Mouse (Mus musculus) monocyte, adult 2 months (primary cell): ENCODE measurements around the gene Olfr725.

Experiments
- DNase-seq, 2 experiments: peaks; one replicate each; pipeline ENCODE4 v3.0.0; 2022; ENCODE audit warnings: low spot score in 2 of 2, low read depth in 1 of 2

Gene Olfr725

GRCm38 (mm10) chr14:50040275-50040674, at the start of gene Olfr725:
Gene Olfr725, minus strand, starts transcription at chr14:50040375.
- DNase-seq: no peak

DNA sequence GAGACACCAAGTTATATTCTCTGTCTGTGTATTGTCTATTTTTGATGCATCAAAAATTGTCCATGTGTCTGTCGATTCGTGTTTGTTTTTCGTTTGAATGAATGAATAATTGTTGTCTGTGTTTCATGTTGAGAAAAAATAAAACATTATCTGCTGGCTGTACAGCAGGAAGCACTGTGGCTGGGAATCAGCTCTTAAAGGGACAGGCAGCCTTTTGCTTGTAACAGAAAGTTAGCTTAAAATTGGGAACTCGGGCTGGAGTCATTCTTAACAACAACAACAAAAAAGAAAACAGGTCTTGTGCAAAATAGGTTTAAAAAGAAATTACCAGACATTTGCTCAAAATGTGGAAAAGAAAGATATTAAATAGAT, 22.5 kb upstream of the Olfr725 start:
- DNase-seq: no peak

DNA sequence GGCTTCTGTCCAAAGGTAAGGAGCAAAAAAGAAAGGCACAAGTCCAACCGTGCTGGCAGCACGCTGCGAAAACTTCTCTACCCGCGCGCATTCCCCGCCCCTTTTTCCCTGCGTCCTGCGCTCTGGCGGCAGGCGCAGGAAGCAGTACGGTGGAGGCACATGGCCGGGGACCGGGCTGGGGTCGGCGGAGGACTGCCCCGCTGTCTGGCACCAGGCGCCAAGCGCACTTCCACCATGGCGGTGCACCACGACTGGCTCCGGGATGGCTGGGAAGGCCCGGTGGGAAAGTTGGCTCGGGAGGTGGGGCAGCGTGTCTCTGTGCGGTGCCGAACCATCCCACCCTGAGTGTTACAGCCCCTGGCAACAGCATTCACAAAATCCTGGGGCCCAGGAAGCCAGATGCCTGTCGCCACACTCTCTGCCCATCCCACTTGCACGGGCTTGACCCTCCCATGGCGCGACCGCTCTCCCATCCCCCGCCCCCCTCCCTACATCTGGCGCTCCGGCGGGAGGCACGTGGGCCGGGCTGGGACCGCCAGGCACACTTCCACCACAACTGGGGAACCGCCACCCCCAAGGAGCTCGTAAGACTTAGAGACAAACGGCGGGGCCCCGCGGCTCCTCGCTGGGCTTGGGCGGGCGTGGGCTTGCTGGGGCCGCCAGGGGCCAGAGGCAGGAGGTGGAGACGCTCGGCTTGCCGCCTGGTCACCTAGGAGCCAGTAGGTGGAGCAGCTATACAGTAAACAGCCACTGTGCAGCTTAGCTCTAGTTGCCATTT, 22.0 kb upstream of the Olfr725 start:
- DNase-seq: peak in 1 of 2 experiments; percentile 4

- DNase-seq: no peak
These were observed 21.4 kb upstream of the Olfr725 start for GRCm38 (mm10) chr14:50061590-50061954.

DNA sequence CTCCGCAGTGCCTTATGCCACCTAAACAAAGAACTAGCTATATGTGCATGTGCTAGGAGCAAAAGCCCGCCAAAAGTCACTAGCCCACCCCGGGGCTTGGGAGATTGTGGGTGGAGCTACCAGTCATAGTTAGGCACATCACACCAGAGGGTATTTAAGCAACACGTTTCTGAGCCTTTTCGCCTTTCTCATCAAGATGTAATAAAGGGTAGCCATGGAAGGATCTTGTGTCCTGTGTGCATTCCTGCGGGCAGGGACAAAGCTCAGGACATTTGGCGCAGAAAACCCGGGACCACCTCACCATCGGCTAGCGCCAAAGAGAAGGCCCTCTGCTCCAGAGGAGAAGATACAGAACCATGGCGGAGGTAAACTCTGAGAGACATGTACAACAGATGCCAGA, 21.0 kb upstream of the Olfr725 start:
- no peak for DNase-seq

GRCm38 (mm10) chr14:50032041-50032440, 8.1 kb downstream of the Olfr725 start:
- no peak for DNase-seq

DNA sequence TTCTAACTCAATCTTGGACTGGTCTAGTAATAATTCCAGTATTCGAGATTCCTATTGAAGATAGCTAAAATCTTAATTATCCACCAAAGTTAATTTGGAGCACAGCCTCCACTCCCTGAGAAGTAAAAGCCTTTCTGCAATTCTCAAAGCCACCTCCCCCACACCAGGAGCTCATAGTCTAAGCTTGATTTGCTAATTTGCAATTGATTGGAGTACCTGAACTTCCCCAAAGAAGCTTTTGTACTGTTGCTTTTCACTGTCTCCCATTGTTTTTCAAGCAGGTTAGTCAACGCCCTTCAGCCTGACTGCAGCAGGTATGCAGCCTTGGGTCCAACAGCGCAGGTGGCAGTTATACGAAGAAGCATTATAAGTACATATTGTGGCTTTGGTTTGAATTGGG, 8.8 kb downstream of the Olfr725 start:
- no peak for DNase-seq

DNA sequence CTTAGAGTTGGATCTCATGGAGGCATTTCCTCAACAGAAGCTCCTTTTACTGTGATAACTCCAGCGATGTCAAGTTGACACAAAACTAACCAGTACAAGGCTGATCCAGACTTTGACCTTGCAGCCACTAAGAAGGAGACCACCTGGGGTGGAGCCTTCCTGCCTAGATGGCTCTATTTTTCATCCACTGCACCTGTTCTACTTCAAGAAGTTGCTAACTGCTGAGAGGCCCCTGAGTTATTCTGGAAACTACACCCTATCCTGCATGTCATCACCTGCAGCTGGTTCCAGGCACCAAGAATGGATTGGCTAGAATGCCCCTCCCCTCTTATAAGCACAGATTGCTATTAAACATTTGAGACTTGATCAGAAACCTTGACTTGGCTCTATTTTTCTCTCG, 13.8 kb downstream of the Olfr725 start:
- no peak for DNase-seq
